Mouse (Mus musculus): ENCODE measurements around the gene Hsd3b2. TPM values are rescaled to one million over a fixed set of nuclear protein-coding genes. Genes with fewer than 3 reads are reported as not detected.
"Not testable (repeated sequence)": the region's sequence is repeated elsewhere in the genome, so short reads cannot be mapped to it uniquely, and the experiment has no call there.

Gene Hsd3b2
- total RNA-seq (2022) = not detected

DNA sequence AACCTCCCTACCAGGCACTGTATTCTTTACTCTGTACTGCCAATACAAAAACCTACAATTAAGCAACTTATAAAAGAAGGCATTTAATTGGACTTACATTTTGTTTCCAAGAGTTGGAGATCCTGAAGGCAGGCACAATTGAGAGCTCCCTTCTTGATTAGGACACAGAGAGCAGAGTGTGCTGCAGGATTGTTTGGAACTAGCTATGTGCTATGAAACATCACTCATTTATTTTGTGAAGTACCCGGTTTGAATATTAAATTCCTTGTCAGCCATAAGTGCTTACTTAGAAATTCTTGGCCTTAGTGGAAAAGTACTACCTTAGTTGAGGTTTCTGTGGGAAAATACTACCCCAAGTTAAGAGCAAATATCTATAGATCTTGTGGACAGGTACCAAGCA lies at the start of gene Hsd3b2:
Gene Hsd3b2 (minus strand): TSS at position 168 of the 400 bp plus-strand sequence.
- no peak for DNase-seq (ENCODE audit: low spot score in 2 of 2)

DNA sequence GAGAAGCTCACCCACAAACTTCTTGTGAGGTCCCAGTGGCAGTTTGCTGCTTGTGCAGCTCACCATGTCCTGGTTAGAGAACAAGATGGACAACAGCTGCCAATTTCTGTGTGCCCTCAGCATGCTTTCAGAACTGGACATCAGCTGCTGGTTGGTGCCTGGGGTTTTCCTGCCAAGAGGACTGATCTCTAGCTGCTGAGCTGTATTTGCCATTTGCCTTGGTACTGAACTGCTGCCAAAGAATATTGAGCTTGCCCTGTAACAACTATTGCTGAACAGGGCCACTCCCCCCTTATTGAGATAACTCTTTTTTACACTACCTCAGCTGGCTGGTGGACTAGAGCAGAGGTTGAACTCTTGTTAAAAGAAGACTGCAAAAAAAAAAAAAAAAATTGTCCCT lies 39.8 kb upstream of the Hsd3b2 start:
- DNase-seq (ENCODE audit: low spot score in 2 of 2) = no peak

DNA sequence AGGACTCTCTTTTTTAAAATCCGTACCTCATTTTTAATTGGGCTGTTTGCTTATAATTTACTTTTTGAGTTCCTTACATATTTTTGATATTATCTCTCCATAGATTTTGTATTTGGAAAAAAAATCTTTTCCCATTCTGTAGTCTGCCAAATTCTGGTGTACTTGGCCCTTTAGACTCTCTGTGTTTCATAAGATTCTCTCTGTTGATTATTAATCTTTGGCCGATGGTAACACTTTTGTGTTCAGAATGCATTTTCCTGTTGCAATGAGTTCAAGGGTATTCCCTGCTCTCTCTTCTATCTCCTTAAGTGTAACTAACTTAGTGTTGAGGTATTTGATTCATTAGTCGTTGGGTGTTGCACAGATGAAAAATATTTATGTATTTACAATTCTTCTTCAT lies 32.5 kb upstream of the Hsd3b2 start:
- no peak for DNase-seq (ENCODE audit: low spot score in 2 of 2)

DNA sequence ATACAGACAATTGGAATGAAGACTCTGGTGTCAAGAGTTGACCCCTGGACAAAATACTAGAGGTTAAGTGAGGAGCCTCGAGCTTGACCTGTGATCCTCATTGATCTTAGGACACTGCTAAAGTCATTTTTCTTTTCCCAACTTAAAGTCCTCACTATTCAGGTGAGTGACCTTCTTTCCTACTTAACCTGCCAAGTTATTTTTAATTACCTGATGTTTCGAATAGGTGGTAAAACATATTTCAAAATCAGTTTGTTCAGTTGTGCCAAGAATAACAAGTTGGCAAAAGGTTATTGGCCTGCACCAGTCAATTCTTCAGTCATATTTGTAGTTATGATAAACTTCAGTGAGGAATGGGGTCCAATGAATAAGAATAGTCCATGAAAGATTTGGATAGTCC lies 27.8 kb upstream of the Hsd3b2 start:
- no peak for DNase-seq (ENCODE audit: low spot score in 2 of 2)

DNA sequence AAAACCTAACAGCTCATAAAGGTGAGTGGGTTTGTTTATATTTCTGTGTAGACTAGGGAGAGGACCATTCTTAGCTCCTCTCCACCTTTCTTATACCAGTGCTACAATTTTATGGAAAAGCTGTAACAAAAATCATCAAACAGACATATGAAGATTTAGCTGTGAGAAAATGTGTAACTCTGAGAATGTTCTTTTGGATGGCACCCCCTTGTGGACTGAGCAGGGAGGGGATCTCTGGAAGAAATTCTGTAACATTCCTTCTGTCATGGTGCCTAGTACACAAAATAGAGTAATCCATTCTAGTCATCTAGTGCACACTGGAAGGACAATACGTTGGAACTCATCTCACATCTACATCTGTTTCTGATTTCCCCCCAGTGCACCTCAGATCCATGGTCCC lies 16.7 kb upstream of the Hsd3b2 start:
- DNase-seq (ENCODE audit: low spot score in 2 of 2) = not testable (repeated sequence)

DNA sequence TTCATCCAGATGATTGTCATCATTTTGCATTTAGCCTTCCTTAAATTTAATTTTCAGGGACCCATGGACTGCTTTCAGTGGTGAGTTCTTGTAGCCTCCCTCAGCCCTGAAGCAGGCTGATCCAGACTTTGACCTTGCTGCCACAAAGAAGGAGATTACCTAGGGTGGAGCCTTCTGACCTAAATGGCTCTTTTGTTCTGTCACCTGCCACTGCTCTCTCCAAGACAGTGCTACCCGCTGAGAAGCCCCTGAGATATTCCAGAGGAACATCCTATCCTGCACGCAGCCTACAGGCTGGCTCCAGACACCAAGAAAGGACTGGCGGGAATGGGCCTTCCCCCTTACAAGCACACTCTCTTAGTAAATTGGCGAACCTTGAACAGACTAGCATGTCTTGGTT lies 10.0 kb upstream of the Hsd3b2 start:
- no peak for DNase-seq (ENCODE audit: low spot score in 2 of 2)

DNA sequence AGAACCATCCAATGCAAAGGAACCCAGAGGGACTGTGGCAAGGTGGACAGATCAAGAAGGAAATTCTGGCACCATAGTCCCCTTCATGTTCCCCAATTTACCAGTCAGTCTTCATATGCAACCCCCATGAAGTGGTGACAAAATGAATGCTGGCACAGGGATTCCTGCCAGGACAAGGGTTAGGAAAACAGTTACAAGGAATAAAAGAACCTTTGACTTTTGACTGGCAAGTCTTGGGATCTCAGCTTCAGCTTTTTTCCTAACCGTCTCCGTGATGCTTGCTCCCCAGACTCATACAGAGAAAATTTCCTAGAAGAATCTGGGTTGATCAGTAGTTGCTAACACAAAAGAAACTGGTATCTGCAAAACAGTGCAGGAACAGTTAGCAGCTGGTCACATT lies 9.4 kb upstream of the Hsd3b2 start:
- no peak for DNase-seq (ENCODE audit: low spot score in 2 of 2)

DNA sequence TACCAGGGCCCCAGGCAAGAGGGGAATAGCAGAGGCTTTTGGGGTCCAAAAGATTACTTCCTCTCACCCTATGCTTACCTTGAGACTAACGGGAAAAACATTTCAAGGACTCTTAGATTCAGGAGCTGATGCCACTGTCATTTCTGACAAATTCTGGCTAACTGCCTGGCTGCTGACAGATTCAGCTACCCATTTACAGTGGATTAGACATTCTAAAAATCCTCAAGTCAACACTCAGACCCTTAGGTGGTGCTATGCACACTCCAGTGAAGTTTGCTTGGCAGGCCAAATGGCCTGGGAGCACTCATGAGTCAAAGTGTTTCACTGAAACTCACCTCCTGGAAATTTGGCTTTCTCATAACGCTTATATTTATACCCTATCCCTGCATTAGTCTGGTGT lies 1.9 kb upstream of the Hsd3b2 start:
- DNase-seq (ENCODE audit: low spot score in 2 of 2) = no peak

DNA sequence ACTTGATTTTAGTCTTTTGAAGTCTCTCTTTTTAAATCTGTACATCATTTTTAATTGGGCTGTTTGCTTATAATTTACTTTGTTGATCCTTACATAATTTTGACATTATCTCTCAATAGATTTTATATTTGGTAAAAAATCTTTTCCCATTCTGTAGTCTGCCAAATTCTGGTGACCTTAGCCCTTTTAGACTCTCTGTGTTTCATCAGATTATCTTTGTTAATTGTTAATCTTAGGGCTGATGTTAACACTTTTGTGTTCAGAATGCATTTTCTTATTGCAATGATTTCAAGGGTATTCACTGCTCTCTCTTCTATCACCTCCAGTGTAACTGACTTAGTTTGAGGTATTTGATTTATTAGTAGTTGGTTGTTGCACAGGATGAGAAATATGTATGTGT lies 3.6 kb downstream of the Hsd3b2 start:
- no peak for DNase-seq (ENCODE audit: low spot score in 2 of 2)

DNA sequence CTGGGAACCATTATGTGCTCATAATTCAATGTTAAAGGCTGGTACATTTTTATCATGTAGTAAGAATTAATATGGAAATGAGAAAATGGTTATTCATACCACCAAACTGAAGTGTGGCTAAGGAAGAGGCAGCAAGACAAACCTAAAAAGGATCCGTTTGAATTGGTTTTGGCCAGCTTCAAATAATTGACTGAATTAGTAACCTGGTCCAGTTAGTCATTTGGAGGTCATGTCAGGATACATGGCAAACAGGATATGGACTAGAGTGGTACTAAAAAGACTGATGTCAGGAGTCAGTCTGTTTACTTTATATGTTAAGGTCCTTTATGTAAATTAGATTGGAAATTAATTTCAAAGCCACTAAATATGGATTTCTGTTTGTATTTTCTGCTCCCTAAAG lies 41.9 kb downstream of the Hsd3b2 start:
- no peak for DNase-seq (ENCODE audit: low spot score in 2 of 2)

DNA sequence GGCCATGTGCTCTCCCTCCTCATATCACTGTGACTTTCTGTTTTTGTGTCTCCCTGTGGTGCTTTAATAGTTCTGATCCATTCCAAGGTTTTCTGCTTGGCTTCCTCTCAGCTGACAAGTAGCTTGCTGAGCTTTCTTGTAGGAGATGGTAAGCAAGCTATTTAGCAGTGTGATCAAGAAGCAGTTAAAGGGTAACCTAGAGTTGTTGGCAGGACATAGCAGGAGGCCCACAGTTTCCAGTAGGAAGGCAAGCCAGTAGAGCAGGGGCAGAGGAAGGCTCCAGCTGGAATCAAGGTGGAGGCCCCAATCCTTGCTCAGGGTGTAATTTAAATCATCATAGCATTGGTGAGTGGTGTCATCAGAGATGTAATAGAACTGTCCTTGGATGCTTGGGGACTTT lies 43.6 kb downstream of the Hsd3b2 start:
- no peak for DNase-seq (ENCODE audit: low spot score in 2 of 2)

Other genes with a start within 250 kb of the Hsd3b2 start
- gene Hsd3b4, start 214.0 kb downstream of the Hsd3b2 start, total RNA-seq (2022) = not detected
- not detected for gene Gm10681, start 135.7 kb downstream of the Hsd3b2 start, total RNA-seq (2022)
- not detected for gene Hsd3b5, start 94.3 kb downstream of the Hsd3b2 start, total RNA-seq (2022)
- not detected for gene Hsd3b3, start 38.6 kb upstream of the Hsd3b2 start, total RNA-seq (2022)
- gene Hsd3b6, start 89.9 kb upstream of the Hsd3b2 start, total RNA-seq (2022) = not detected
- gene Hsd3b1, start 135.3 kb upstream of the Hsd3b2 start, total RNA-seq (2022) = 1 to 10 TPM in 1 of 4 experiments, not detected in 3; 4.6 TPM
- not detected for gene Hao2, start 168.7 kb upstream of the Hsd3b2 start, total RNA-seq (2022)

Measured in gastrocnemius, adult 8-10 months (tissue).